Mouse (Mus musculus): ENCODE measurements around the gene Pitpnc1.

Pitpnc1 gene

DNA sequence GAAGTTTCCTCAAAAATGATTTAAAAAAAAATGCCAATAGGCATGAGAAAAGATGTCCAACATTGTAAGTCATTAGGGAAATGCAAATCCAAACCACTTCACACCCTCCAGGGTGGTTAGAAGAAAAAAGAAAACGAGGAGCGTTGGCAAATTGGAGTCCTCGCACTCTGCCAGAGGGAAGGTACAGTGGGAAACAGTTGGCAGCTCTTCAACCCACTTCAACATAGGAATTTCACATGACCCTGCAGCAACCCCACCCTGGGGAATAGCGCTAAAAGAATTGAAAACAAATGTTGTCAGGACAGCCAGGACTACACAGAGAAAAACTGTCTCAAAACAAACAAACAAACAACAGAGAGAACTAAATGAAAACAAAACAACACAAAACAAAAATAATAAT is 32.8 kb downstream of the Pitpnc1 start:
- no peak for DNase-seq

DNA sequence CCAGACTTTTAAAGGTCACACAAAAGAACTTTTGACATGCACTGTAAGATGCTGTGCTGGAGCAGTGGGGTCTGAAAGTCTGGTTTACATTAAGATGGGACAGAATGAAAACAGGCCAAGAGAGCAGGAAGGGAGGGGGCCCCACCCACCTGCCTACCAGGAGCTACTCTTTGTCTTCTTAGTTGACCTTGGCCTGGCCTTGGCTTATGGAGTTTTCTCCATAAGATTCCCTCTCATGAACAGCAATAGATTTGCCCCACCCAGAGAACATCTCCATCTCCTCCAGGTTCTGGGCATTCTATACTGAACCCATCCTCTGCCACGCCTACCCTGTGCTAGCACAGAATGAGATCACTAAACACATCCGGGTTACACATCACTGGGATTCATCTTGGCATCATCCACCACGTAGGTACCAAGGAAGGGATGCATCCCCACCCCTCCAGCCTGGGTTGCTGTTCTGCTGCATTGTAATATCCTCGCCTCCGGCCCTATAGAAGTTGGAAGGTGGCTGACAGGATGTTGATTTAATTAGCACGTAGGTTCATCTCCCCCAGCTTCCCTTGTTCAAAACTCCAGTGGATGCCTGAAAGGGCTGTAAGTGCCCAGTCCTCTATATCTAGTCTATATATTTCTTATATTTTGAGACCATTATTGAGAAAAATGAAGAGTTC is 34.6 kb downstream of the Pitpnc1 start:
- no peak for DNase-seq

DNA sequence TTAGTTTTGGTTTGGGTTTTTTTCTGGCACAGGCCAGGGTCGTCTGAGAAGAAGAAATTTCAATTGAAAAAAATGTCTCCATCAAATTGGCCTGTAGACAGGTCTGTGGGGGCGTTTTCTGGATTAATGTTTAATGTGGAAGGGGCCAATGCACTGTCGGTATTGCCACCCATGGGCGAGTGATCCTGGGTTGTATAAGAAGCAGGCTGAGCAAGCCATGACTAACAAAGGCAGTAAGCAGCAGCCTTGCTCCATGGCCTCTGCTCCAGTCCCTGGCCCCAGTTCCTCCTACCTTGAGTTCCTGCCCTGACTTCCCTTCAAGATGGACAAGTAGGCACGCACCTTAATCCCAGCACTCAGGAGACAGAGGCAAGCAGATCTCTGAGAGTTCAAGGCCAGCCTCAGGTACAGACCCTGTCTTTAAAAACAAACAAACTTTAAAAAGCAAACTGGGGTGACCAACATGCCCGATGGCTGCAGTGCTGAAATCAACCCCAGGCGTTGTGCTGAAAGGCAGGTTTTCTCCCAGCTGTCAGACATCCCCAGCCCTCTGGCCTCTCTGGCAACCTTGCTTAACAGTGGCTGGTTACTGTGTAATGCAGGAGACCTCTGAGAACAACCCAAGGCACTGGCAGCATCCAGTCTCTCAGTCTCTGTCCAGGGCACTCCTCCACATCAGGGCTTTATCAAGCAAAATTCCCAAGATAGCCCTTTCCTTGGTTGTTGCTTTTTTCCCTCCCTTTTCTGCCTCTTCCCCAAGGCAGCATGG is 39.1 kb downstream of the Pitpnc1 start:
- DNase-seq: peak; percentile 64

DNA sequence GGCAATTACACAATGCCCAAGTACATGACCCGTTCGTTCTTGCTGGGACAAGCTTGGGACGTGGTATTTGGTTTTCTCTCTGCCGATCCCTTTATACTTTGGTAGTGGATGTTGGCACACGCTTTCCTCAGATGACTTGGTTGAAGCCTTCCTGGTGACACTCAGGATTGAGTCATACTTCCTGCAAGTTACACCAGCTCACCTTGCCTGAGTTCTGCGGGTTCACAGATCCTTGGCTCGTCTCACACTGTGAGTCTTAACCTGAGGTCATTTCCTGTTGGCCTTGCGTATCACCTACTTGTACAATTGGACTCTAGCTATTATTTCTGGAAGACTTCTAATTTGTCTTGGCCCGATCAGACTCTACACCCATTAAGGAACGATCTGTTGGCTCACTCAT is 42.5 kb downstream of the Pitpnc1 start:
- DNase-seq: peak; percentile 68

DNA sequence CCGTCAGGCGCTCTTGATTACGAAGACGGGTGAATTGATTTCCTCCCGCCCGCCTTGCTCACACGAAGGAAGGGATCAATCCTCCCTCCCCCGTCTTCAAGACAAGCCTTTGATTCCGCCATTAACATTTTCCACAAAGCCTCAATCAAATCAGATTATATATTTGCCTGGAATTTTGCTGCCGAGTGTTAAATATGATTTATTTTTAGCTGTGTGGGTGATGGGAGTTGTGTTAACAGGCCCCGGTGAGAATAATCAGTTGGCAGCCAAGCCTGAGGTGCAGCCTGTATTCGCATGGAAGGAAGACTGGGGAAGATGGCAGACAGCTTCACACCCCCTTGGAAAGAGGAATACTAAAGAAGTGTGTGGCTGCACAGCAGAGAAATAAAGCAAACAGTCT is 46.3 kb downstream of the Pitpnc1 start:
- DNase-seq: no peak

DNA sequence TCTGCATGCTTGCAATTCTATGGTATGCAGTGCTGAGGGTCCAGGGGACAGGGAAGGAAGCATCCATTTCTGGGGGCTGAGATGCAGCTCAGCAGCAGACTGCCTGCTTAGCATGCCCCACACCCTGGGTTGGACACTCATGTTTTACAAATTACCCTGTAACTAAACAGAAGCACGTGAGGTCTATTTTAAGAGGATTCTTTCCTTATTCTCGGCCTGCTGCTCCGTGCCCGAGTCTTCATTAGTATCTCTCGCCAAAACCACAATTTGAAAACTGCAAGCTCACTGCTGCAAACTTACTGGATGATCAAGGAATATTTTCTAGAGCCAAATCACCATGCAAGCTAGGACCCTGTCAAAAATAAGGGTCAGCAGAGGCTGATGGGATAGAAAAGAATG is 48.1 kb downstream of the Pitpnc1 start:
- no peak for DNase-seq

DNA sequence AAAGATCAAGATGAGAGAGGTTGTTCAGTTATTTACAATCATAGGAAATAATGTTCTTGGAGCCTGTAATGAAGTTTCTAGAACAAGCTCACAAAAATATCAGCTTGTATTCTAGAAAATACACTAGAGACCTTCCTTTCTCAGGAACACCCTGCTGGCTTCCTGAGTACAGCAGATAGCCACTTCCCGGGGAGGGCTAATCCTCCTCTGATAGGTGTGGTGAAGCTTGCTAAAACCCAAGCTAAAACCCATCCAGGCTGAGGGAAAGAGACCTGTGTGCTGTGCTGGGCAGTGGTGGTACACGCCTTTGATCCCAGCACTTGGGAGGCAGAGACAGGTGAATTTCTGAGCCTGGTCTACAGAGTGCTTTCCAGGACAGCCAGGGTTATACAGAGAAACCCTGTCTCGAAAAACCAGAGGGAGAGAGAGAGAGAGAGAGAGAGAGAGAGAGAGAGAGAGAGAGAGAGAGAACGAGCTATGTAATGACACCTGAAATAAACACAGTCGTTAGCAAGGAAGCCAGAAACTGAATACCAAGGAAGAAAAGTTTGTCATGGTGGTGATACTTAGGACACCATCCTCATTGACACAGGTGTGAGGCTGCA is 48.6 kb downstream of the Pitpnc1 start:
- DNase-seq: no peak

DNA sequence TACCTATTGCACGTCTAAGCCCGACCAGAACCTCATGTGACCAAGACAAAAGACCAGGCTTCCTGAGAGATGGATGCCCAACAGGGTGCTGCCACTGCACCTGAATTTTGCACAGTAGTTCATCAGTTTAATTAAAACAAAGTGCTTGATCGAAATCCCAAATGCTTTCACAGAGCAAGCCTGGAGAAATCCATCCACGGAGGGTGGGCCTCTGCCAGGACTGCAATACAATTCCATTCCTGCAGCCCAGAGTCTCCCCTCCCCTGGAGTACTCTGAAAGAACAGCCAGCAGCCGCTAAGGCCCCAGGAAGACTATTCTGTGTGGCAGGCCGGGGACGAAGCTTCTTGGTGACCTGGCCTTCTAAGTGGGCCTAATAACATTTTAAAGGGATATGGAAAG is 50.6 kb downstream of the Pitpnc1 start:
- no peak for DNase-seq

DNA sequence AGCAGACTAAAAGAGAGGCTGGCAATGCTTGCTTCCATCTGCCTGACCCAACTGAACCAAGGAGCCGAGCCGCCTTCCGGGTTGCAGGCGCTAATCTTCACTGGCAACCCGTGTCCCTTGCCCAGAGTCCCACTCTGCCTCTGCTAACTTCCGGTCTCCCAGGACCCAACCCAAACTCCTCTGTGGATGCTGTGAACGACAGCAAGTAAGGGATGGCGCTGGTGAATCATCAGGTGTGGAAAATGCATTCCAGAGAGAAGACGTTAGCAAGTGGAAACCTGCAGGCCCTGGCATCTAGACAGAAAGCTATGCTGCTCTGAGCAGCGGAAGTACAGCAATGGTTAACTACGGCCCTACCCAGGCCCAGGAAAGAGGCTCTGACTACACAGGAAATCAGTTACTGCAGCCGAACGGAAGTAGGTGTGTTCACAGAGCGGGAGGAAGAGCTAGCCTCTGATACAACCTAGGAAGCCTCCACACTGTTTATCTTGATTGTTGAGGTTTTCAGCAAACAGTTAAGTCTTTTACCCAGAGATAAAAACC is 53.4 kb downstream of the Pitpnc1 start:
- peak; percentile 51 for DNase-seq

DNA sequence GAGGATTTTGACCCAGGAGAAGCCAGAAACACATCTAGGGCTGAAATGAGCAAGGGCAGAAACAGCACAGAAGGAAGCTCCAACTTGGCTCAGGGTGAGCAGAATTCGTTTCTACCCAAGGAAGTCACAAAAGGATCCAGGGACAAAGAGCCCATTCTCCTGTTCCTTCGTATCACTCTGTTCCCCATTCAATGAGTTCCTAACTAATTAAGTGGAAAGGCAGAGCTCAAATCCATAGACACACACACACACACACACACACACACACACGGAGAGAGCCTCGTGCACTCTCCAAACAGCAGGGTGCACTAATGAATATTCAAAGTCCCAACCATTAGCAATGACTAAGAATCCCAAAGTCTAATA is 54.0 kb downstream of the Pitpnc1 start:
- no peak for DNase-seq

DNA sequence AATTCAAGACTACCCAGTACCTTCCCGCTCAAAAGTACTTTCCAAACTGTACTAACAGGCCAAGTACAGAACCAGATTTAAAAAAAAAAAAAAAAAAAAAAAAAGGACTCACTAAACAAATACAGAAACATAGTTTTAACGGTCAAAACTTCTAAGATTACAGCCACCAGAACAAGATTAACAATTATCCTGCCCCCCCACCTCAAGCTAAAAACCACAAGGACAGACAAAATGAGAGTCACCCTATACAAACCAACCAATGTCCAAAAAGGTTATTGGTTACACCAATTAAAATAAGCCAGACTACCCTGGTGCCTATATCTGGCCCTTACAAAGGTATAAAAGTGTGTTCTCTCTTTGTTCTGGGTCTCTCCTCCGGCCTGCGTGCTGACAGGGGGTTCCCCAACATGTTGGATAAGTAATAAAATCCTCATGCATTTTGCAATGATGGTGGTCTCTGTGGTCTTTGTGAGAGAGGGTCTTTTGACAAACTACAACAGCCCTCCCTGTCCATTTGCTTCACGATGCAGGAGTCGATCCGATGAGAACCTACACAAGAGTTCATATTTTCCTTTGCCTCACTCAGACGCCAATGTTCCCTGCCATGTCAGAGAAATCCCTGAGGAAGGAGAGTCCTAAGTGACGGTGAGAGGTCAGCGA is 54.5 kb downstream of the Pitpnc1 start:
- DNase-seq: no peak

DNA sequence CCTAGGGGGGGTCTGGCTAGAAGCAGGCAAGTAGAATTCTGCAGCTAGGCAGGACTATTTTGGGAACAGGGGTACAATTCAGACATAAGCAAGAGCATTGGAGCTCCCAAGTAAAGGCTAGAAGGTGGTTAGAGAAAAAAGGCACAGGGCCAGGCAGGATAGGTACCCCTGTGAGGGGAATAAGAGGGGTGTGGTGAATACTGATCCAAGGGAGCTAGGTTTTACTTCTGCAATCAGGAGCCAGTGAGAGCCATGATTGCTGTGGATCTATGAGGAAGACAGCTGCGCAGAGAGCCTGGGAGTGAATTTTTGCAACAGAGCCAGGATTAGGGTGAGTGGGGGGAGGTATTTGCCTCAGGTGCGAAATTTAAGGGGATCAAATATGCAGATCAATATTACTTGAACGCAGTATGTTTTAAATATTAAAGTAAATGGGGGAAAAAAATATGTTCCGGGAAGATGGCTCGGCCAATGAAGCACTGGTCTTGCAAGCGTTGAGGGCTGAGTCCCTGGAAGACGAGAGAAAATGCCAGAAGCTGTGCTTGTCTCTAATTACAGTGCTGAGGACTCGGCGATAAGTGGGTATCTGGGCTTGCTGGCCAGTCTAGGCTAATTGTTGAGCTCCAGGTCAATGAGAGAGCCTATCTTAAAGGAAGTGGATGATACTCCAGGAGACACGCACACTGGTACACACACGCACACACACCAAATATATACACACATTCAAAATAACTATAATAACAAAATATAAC is 55.3 kb downstream of the Pitpnc1 start:
- DNase-seq: no peak

DNA sequence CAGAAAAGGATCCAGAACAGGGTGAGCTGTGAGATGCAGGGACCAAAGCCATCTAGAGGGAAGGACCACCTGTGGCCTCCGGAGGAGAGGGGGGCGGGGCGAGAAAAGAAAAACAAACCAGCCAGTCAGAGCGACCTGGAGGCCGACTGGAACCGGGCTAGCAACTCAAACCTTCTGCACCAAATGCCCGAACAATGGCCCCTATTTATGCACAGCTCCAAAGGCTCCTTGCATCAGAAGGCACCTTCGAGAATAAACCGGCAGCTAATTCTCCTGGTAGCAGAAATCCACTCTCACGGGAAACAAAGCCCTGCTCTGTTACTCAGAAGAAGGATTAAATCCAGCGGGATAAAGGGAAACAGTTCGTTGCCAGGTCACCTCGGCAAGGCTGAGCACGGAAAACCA is 57.2 kb downstream of the Pitpnc1 start:
- no peak for DNase-seq

DNA sequence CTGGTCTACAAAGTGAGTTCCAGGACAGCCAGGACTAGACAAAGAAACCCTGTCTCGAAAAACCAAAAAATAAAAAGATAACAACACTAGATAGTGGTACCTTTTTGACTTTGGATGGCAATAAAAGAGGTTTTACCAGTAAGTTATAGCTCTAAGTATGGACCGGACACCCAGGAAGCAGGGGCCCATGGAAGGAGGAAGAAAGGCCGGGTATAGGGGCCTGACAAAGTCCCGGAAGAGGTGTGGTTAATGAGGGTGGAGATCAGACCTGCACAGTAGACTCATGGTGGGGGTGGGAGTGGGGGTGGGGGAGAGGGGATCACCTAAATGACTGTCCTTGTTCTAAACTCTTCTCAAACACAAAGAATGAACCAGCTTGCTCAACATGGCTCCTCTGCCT is 58.4 kb downstream of the Pitpnc1 start:
- no peak for DNase-seq

DNA sequence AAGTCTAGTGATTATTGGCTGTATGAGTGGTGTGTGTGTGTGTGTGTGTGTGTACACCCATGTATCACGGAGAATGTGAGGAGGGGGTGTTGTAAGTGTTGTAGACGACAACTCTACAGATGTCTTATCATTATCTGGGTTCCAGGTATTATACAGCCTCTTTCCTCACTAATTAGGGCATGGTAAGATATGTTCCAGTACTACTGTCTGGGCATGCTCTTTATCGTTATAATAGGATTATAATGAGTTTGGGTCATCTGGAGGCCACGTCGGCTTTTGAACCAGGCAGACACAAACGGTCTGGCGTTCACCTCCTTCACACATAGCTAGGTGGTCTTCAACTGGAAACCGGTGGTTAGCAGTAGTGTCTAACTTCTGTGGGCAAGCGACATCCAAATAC is 58.9 kb downstream of the Pitpnc1 start:
- no peak for DNase-seq

DNA sequence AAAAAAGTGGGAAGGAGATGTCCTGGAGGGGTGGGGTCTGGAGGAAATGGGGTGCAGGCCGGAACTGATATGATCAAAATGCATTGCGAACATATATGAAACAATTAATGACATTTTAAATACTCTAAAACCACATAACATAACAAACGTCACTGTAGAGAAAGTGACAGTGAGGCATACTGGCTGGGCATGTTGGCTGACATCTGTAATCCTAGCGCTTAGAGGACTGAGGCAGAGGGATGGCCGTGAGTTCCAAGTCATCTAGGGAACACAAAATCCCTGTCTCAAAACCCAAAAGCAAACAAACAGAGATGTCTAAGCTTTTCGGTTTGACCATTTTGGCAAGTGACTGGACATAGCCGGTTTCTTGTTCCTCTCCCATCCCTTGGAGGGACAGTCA is 59.7 kb downstream of the Pitpnc1 start:
- no peak for DNase-seq

DNA sequence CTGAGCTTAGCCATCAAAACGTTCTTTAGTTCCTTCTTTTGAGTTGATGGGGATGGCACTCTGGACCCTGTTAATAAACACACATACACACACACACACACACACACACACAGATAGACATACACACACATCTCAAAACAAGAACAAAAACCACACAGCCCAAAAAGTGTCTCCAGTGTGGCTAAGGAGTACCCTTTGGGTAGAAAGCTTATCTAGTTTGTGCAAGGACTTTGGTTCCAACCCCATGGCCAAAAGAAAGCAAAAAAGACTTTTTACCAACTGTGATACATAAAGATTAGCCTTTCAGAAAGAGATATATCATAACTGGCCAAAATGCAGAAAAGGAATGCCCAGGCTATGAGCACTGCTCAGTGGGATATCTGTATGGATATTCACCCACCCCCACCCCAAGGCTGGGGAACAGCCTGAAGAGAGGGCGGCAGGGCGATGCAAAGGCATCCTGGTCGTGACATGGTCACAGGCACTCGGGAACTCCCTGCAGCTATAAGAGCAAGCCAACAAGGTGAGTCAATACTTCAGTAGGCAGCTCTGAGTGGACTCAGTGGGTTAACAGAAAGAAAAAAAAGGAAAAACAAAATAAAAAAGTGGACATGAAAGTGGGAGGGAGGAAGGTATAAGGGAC is 60.3 kb downstream of the Pitpnc1 start:
- no peak for DNase-seq

DNA sequence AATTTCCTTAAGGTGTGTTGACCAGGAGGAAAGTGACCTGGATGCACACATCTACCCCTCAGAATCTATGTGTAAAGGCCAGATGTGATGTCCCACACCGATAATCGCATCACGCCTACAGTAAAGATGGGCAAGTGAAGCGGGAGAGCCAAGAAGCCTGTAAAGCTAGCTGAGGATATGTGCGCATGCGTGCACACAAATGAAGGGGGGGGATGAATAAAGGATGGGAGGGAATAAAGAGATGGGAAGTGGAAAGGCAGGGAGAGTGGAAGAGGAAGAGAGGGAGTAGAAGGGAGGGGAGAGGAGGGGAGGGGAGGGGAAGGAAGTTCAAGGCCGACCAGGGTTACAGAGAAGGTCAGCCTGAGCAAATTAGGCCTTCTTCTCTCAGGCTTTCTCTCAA is 61.6 kb downstream of the Pitpnc1 start:
- no peak for DNase-seq

DNA sequence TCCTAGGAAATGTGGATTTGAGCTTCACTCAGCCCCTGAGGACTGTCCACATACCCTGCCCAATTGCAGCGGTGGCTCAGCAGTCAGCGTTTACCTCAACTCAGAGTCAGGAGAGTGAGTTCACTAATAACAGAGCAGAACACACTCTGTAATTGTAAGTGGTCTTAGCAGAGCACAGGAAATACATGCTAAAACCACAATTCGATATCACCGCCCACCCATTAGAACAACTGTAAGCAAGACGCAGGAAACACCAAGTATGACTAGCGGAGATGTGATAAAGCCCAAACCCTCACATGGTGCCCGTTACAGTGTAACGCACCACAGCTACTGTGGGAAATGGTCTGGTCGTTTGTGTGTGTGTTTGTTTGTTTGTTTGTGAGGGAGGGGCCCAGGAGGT is 62.8 kb downstream of the Pitpnc1 start:
- no peak for DNase-seq

DNA sequence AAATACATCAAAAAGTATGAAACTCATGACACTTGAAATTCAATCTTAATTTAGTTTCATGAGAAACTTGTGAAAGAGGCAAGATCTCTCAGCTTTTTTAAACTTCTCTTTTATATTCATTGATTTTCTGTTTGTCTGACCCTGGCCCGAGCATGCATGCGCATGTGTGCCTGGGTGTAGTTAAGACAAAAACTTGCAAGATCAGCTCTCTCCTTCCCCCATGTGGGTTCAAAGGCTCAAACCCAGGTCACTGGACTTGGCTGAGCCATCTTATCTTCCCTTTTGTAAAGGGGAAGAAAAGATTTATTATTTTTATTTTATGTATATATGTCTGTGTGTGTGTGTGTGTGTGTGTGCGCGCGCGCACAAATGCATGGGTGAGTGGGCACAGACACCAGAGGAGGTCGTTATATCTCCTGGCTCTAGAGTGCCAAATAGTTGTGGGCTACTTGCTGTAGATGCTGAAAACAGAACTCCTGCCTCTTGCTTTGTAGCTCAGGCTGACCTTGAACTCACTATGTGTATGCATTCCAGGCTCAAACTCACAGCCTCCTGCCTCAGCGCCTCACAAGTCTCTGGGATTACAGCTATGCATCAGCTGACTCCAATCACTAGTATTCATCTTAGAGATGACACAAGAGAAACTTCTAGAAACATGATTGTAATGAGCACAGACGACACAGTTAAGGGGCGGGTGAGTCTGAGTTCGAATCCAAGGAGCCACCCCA is 64.7 kb downstream of the Pitpnc1 start:
- no peak for DNase-seq

DNA sequence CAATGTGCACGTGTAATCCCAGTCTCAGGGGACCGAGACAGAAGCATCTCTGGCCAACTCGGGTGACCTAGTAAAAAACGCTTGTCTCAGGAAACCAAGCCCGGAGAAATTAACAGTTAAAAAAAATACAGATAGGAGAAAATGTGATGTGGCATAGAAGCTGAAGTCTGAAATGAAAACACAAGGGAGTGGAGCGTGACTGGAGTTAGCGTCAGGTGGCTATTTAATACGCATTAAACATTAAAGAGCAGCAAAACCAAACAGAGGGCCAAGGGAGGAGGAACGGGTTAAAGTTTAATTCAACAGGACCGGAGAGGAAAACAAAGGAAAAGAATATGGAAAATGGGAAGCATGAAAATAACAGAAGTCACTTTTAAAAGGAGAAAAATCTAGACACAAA is 67.2 kb downstream of the Pitpnc1 start:
- DNase-seq: peak; percentile 73
